Mouse (Mus musculus): ENCODE results near the gene Pltp.
A peak's percentile ranks its signal among the peaks of the same experiment; 100 is the strongest.

DNA sequence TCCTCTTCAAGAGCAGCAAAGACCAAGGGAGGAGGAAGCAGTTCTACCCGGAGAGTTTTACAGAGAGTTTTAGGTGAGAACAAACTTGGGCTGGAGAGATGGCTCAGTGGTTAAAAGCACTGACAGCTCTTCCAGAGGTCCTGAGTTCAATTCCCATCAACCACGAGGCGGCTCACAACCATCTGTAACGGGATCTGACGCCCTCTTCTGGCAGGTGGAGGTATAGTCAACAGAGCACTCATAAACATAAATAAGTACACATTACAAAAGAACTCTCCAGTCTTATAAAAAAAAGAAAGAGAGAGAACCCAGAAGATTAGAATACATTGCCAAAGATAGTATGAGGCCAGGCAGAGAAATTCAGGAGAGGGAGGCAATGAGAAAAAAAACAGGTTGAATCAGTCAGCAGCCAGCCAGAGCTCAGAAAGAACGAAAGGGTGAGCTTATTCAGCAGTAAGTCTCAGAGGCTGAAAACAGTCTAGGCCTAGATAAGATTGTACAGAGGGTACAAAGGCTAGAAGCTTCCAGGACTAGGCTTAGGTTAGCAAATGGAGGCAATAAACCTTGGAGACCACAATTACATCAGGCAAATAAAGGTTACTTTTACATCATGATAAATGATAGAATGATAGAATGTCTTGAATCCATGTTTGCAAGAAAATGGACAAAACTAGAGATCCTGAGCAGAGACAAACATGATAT, 14.2 kb upstream of the Pltp start:
- TF ChIP-seq EP300 (IDR thresholded peaks at IDR 0.05; ENCODE audit: low read depth in 1 of 2, low read length in 2 of 2), result no peak
- no peak for TF ChIP-seq MYC (IDR thresholded peaks at IDR 0.05; ENCODE audit: low read depth, low read length)
- TF ChIP-seq TBP (IDR thresholded peaks at IDR 0.05; ENCODE audit: low read depth, low read length), result no peak
- no peak for TF ChIP-seq RCOR1 (IDR thresholded peaks at IDR 0.05; ENCODE audit: low read depth, low read length)
- no peak for TF ChIP-seq POLR2A (IDR thresholded peaks at IDR 0.05; ENCODE audit: control insufficient read depth in 1 of 2, insufficient read depth in 1 of 2, low read depth in 1 of 2, low read length in 2 of 2, poor library complexity in 1 of 2)
- TF ChIP-seq MAFK (IDR thresholded peaks at IDR 0.05; ENCODE audit: borderline replicate concordance, low read depth, low read length), result no peak
- peak; percentile 20 to 43 (median 34); a peak in 5 of 6 replicates for TF ChIP-seq CTCF (IDR thresholded peaks at IDR 0.05 in 2 of 3, conservative IDR thresholded peaks at IDR 0.05 in 1 of 3; ENCODE audit: control insufficient read depth in 1 of 3, insufficient read depth in 1 of 3, low read depth in 2 of 3, low read length in 3 of 3, poor library complexity in 1 of 3, severe bottlenecking in 1 of 3)
- no peak for TF ChIP-seq HCFC1 (IDR thresholded peaks at IDR 0.05; ENCODE audit: low read depth, low read length)
- no peak for TF ChIP-seq POLR2AphosphoS2 (IDR thresholded peaks at IDR 0.05; ENCODE audit: low read length)
- TF ChIP-seq USF2 (IDR thresholded peaks at IDR 0.05; ENCODE audit: borderline replicate concordance in 1 of 2, insufficient read depth in 1 of 2, low read depth in 1 of 2, low read length in 2 of 2), result no peak
- TF ChIP-seq NRF1 (IDR thresholded peaks at IDR 0.05; ENCODE audit: insufficient read depth, low read depth, low read length, poor library complexity, severe bottlenecking), result no peak
